Mouse (Mus musculus): ENCODE measurements around the gene Tmprss9. TPM values are rescaled to one million over a fixed set of nuclear protein-coding genes. Genes with fewer than 3 reads are reported as not detected.

The Tmprss9 gene
- polyA plus RNA-seq, 1 experiment from 2014 or later = 0.05 TPM

GRCm38 (mm10) chr10:80900318-80901247 is 28.9 kb downstream of the Tmprss9 start, which contains the start of gene Timm13:
Gene Timm13, minus strand, starts transcription at chr10:80900969.
- TF ChIP-seq CTCF (IDR thresholded peaks at IDR 0.05; ENCODE audit: low read depth) = no peak
- WGBS = under 1% methylated on average over 72 of the region's 72 CpGs
- H3K9ac ChIP-seq = peak within 1 kb of the TSS; percentile 77
- H3K27me3 ChIP-seq (ENCODE audit: insufficient read depth, low read length) = no peaks in the 10 kb centered on the region
- peak; percentile 95 for ATAC-seq (ENCODE audit: insufficient read depth)
- peak; percentile 100 for DNase-seq
- no peaks in the 10 kb centered on the region for H3K9me3 ChIP-seq (ENCODE audit: low read depth, low read length)
- H3K36me3 ChIP-seq (ENCODE audit: insufficient read depth) = peaks cover 54% of the 10 kb centered on the region
- H3K27ac ChIP-seq (ENCODE audit: low read depth) = peak within 1 kb of the TSS; percentile 73
- peak within 1 kb of the TSS; percentile 80 for H3K4me2 ChIP-seq
- peaks cover 8% of the 10 kb centered on the region for H3K4me1 ChIP-seq (ENCODE audit: insufficient read depth)
- peak within 1 kb of the TSS; percentile 91 for H3K4me3 ChIP-seq (ENCODE audit: low read depth, low read length)

GRCm38 (mm10) chr10:80901409-80902272 is 30.0 kb downstream of the Tmprss9 start:
- no peak for TF ChIP-seq CTCF (IDR thresholded peaks at IDR 0.05; ENCODE audit: low read depth)
- Histone ChIP-seq H3K4me3 (ENCODE audit: low read depth, low read length) (no peak overlapping the region), H3K36me3 (ENCODE audit: insufficient read depth) (peaks cover 65% of the 10 kb centered on the region), H3K9ac (peak overlapping the region; percentile 20; the same call in 1 of the 2 replicates), H3K4me2 (peak overlapping the region; percentile 45), H3K4me1 (ENCODE audit: insufficient read depth) (peaks cover 8% of the 10 kb centered on the region), H3K27me3 (ENCODE audit: insufficient read depth, low read length) (no peaks in the 10 kb centered on the region), H3K27ac (ENCODE audit: low read depth) (peak overlapping the region; percentile 32; the same call in 1 of the 2 replicates), H3K9me3 (ENCODE audit: low read depth, low read length) (no peaks in the 10 kb centered on the region)
- ATAC-seq (ENCODE audit: insufficient read depth) (no peak), DNase-seq (peak; percentile 7)
- WGBS = 81% methylated on average over 19 of the region's 19 CpGs

GRCm38 (mm10) chr10:80902273-80902940 is 30.8 kb downstream of the Tmprss9 start:
- Histone ChIP-seq H3K9me3 (ENCODE audit: low read depth, low read length) (no peaks in the 10 kb centered on the region), H3K27me3 (ENCODE audit: insufficient read depth, low read length) (no peaks in the 10 kb centered on the region), H3K27ac (ENCODE audit: low read depth) (no peak overlapping the region), H3K36me3 (ENCODE audit: insufficient read depth) (peaks cover 67% of the 10 kb centered on the region), H3K4me1 (ENCODE audit: insufficient read depth) (peaks cover 8% of the 10 kb centered on the region), H3K4me2 (no peak overlapping the region), H3K4me3 (ENCODE audit: low read depth, low read length) (no peak overlapping the region), H3K9ac (no peak overlapping the region)
- TF ChIP-seq CTCF (IDR thresholded peaks at IDR 0.05; ENCODE audit: low read depth) = no peak
- ATAC-seq (ENCODE audit: insufficient read depth) (no peak), DNase-seq (no peak)
- 90% methylated on average over 9 of the region's 9 CpGs for WGBS

DNA sequence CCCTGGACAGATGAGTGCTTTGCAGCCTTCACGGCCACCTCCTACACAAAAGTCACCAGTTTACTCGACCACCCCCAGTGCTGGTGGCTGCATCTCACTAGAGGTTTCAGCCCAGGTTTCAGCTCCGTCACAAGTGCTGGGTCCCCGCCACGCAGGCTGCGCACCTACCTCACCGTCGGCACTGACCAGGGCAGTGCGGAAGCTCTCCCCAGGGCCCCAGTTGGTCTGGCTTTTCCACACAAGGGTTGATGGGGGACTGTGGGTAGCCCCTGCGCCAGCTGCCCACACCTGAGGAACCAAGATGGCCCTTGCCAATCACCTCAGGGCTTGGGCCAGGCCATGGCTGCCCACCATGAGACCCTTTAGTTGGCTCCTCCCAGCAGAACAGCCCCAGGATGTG is 31.6 kb downstream of the Tmprss9 start:
- peaks cover 3% of the 10 kb centered on the region; the same call in 1 of the 2 replicates for H3K4me1 ChIP-seq (ENCODE audit: insufficient read depth)
- H3K9me3 ChIP-seq (ENCODE audit: low read depth, low read length) = no peaks in the 10 kb centered on the region
- no peak for DNase-seq
- H3K36me3 ChIP-seq (ENCODE audit: insufficient read depth) = peaks cover 75% of the 10 kb centered on the region
- H3K27me3 ChIP-seq (ENCODE audit: insufficient read depth, low read length) = no peaks in the 10 kb centered on the region
- no peak overlapping the region for H3K4me3 ChIP-seq (ENCODE audit: low read depth, low read length)
- no peak overlapping the region for H3K4me2 ChIP-seq
- no peak overlapping the region for H3K27ac ChIP-seq (ENCODE audit: low read depth)
- WGBS = 92% methylated on average over 10 of the region's 10 CpGs
- no peak for TF ChIP-seq CTCF (IDR thresholded peaks at IDR 0.05; ENCODE audit: low read depth)
- no peak overlapping the region for H3K9ac ChIP-seq
- ATAC-seq (ENCODE audit: insufficient read depth) = no peak

GRCm38 (mm10) chr10:80904004-80904693 is 32.5 kb downstream of the Tmprss9 start:
- WGBS = 77% methylated on average over 28 of the region's 28 CpGs
- ATAC-seq (ENCODE audit: insufficient read depth) = no peak
- peaks cover 3% of the 10 kb centered on the region; the same call in 1 of the 2 replicates for H3K4me1 ChIP-seq (ENCODE audit: insufficient read depth)
- no peak for TF ChIP-seq CTCF (IDR thresholded peaks at IDR 0.05; ENCODE audit: low read depth)
- H3K36me3 ChIP-seq (ENCODE audit: insufficient read depth) = peaks cover 75% of the 10 kb centered on the region
- no peak overlapping the region for H3K27ac ChIP-seq (ENCODE audit: low read depth)
- no peak overlapping the region for H3K4me3 ChIP-seq (ENCODE audit: low read depth, low read length)
- no peak overlapping the region for H3K9ac ChIP-seq
- DNase-seq = no peak
- no peaks in the 10 kb centered on the region for H3K27me3 ChIP-seq (ENCODE audit: insufficient read depth, low read length)
- no peaks in the 10 kb centered on the region for H3K9me3 ChIP-seq (ENCODE audit: low read depth, low read length)
- H3K4me2 ChIP-seq = no peak overlapping the region

GRCm38 (mm10) chr10:80904709-80905108 is 33.1 kb downstream of the Tmprss9 start:
- DNase-seq (no peak), ATAC-seq (ENCODE audit: insufficient read depth) (no peak)
- no peak overlapping the region for H3K27ac ChIP-seq (ENCODE audit: low read depth)
- 89% methylated on average over 11 of the region's 11 CpGs for WGBS
- peaks cover 1% of the 10 kb centered on the region; the same call in 1 of the 2 replicates for H3K4me1 ChIP-seq (ENCODE audit: insufficient read depth)
- no peaks in the 10 kb centered on the region for H3K9me3 ChIP-seq (ENCODE audit: low read depth, low read length)
- H3K27me3 ChIP-seq (ENCODE audit: insufficient read depth, low read length) = no peaks in the 10 kb centered on the region
- no peak overlapping the region for H3K9ac ChIP-seq
- no peak for TF ChIP-seq CTCF (IDR thresholded peaks at IDR 0.05; ENCODE audit: low read depth)
- no peak overlapping the region for H3K4me2 ChIP-seq
- H3K4me3 ChIP-seq (ENCODE audit: low read depth, low read length) = no peak overlapping the region
- peaks cover 81% of the 10 kb centered on the region for H3K36me3 ChIP-seq (ENCODE audit: insufficient read depth)

Measured in lung, embryonic 14.5 days (tissue).